Mouse (Mus musculus): ENCODE results near the gene Olfr403. TPM values are rescaled to one million over a fixed set of nuclear protein-coding genes. Genes with fewer than 3 reads are reported as not detected.

The Olfr403 gene
- polyA plus RNA-seq (2012; rRNA removed): not detected in 2 replicates

GRCm38 (mm10) chr11:74185949-74186348 lies at the start of gene Olfr403:
TSS of gene Olfr403 (plus strand) at chr11:74186249.

GRCm38 (mm10) chr11:74153229-74153628 lies 32.8 kb upstream of the Olfr403 start, which contains the start of gene Olfr402:
TSS of gene Olfr402 (plus strand) at chr11:74153529.

GRCm38 (mm10) chr11:74211279-74211678 lies 25.2 kb downstream of the Olfr403 start, which contains the start of gene Olfr43:
TSS of gene Olfr43 (minus strand) at chr11:74211379.

Other genes starting within 250 kb of the Olfr403 start
- gene Olfr23, start 249.6 kb upstream of the Olfr403 start, polyA plus RNA-seq (2012; rRNA removed): not detected in 2 replicates
- not detected in 2 replicates for gene Olfr397, start 225.4 kb upstream of the Olfr403 start, polyA plus RNA-seq (2012; rRNA removed)
- not detected in 2 replicates for gene Olfr398, start 195.8 kb upstream of the Olfr403 start, polyA plus RNA-seq (2012; rRNA removed)
- gene Olfr139, start 129.7 kb upstream of the Olfr403 start, polyA plus RNA-seq (2012; rRNA removed): not detected in 2 replicates
- gene Olfr399, start 129.6 kb upstream of the Olfr403 start, polyA plus RNA-seq (2012; rRNA removed): not detected in 2 replicates
- gene Zfp616, start 116.3 kb upstream of the Olfr403 start, polyA plus RNA-seq (2012; rRNA removed): not detected in 2 replicates
- gene Olfr401, start 72.5 kb upstream of the Olfr403 start, polyA plus RNA-seq (2012; rRNA removed): not detected in 2 replicates
- gene Olfr402, start 32.7 kb upstream of the Olfr403 start, polyA plus RNA-seq (2012; rRNA removed): not detected in 2 replicates
- not detected in 2 replicates for gene Olfr43, start 25.1 kb downstream of the Olfr403 start, polyA plus RNA-seq (2012; rRNA removed)
- gene Olfr406, start 73.6 kb downstream of the Olfr403 start, polyA plus RNA-seq (2012; rRNA removed): not detected in 2 replicates
- gene Olfr59, start 97.5 kb downstream of the Olfr403 start, polyA plus RNA-seq (2012; rRNA removed): not detected in 2 replicates
- gene Olfr410, start 151.8 kb downstream of the Olfr403 start, polyA plus RNA-seq (2012; rRNA removed): not detected in 2 replicates
- not detected in 2 replicates for gene Olfr411, start 166.4 kb downstream of the Olfr403 start, polyA plus RNA-seq (2012; rRNA removed)
- not detected in 2 replicates for gene Olfr412, start 175.8 kb downstream of the Olfr403 start, polyA plus RNA-seq (2012; rRNA removed)

Measured in stomach, adult 2 months (tissue).